8 mouse cellular contexts compared by ENCODE assay signal in the genomic region with DNA sequence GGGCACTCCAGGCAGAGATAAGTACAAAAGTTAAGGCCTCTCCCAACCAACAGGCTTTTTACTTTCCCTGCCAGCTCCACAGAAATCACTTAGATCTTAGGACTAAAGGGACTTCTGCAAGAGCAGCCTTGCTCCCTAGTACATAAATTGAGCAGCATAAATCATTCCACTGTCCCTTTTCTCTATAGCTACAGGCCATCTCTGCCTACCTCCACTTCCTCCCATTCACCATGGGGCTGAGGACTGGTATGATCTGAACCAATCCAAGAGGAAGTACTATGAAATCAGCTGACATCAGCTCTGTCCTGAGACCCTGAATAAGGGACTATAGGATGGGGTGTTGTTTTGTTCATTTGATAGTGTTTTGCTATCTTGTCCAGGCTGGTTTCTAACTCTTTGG. TPM values are rescaled to one million over a fixed set of nuclear protein-coding genes. Genes with fewer than 3 reads are reported as not detected.
DNase-seq lines count a peak whose midpoint lies in the region; ATAC-seq and TF ChIP-seq lines count a peak whose summit lies in the region.

No protein-coding gene starts in this region.

- TF ChIP-seq POLR2A in small intestine, adult 2 months (IDR thresholded peaks at IDR 0.05; ENCODE audit: low read depth, low read length): no peak

- no peak for TF ChIP-seq CTCF in small intestine, adult 2 months (IDR thresholded peaks at IDR 0.05; ENCODE audit: extremely low read depth, insufficient read length, insufficient replicate concordance, low read depth, low read length)

- H3K4me1 ChIP-seq in lung, embryonic 15.5 days: peaks cover 82% of the 10 kb centered on the region
- peaks cover 34% of the 10 kb centered on the region for H3K4me1 ChIP-seq in forebrain, embryonic 11.5 days (replicated peaks; ENCODE audit: control insufficient read depth, insufficient read depth, low read length)
- peaks cover 65% of the 10 kb centered on the region for H3K4me1 ChIP-seq in limb, embryonic 15.5 days
- peaks cover 19% of the 10 kb centered on the region for H3K4me1 ChIP-seq in small intestine, adult 2 months (ENCODE audit: control insufficient read depth, insufficient read depth, insufficient read length, low read length)

- peak overlapping the region; percentile 27; the same call in 1 of the 2 replicates for H3K9ac ChIP-seq in lung, embryonic 15.5 days
- peak overlapping the region; percentile 4; the same call in 1 of the 2 replicates for H3K9ac ChIP-seq in forebrain, embryonic 11.5 days (ENCODE audit: low read length)
- no peak overlapping the region for H3K9ac ChIP-seq in limb, embryonic 15.5 days

- H3K27ac ChIP-seq in lung, embryonic 15.5 days: peak overlapping the region; percentile 91
- H3K27ac ChIP-seq in forebrain, embryonic 11.5 days (ENCODE audit: low read depth, low read length): peak overlapping the region; percentile 73
- peak overlapping the region; percentile 83 for H3K27ac ChIP-seq in limb, embryonic 15.5 days
- peak overlapping the region; percentile 14; the same call in 1 of the 2 replicates for H3K27ac ChIP-seq in small intestine, adult 2 months (ENCODE audit: insufficient read depth, low read depth, low read length)

- DNase-seq in lung, postnatal 10 days: no peak
- DNase-seq in forebrain, embryonic 11.5 days (ENCODE audit: low spot score): no peak
- no peak for DNase-seq in adrenal gland, postnatal 25 days
- DNase-seq in adrenal gland, adult 2 months: no peak

- no peaks in the 10 kb centered on the region for H3K9me3 ChIP-seq in lung, embryonic 15.5 days
- H3K9me3 ChIP-seq in forebrain, embryonic 11.5 days (ENCODE audit: control insufficient read depth, low read length): no peaks in the 10 kb centered on the region
- H3K9me3 ChIP-seq in limb, embryonic 15.5 days: no peaks in the 10 kb centered on the region

- H3K4me3 ChIP-seq in lung, embryonic 15.5 days: peak overlapping the region; percentile 9; the same call in 1 of the 2 replicates
- H3K4me3 ChIP-seq in forebrain, embryonic 11.5 days (ENCODE audit: low read depth, low read length): no peak overlapping the region
- H3K4me3 ChIP-seq in limb, embryonic 15.5 days: peak overlapping the region; percentile 20
- no peak overlapping the region for H3K4me3 ChIP-seq in small intestine, adult 2 months (ENCODE audit: low read depth, low read length)

- peak overlapping the region; percentile 44 for H3K4me2 ChIP-seq in lung, embryonic 15.5 days
- peak overlapping the region; percentile 36 for H3K4me2 ChIP-seq in forebrain, embryonic 11.5 days (ENCODE audit: low read depth, low read length, severe bottlenecking)
- H3K4me2 ChIP-seq in limb, embryonic 15.5 days: peak overlapping the region; percentile 43

- no peak; the same call in 1 of the 2 replicates for ATAC-seq in lung, embryonic 15.5 days (ENCODE audit: borderline replicate concordance, extremely low read depth, low FRiP score, low TSS enrichment)
- ATAC-seq in forebrain, embryonic 11.5 days (replicated peaks; ENCODE audit: low FRiP score): 0 out of 2 replicates have a peak, but pooled peaks have one; percentile 26
- no peak for ATAC-seq in limb, embryonic 15.5 days (ENCODE audit: insufficient number of reproducible peaks, low FRiP score, low TSS enrichment, low read depth)
- ATAC-seq in erythroid progenitor cell, adult 5-6 weeks (replicated peaks; ENCODE audit: low FRiP score, poor library complexity, severe bottlenecking): no peak

- H3K27me3 ChIP-seq in lung, embryonic 15.5 days: no peaks in the 10 kb centered on the region
- H3K27me3 ChIP-seq in forebrain, embryonic 11.5 days (ENCODE audit: control insufficient read depth, insufficient read depth, low read length): no peaks in the 10 kb centered on the region
- no peaks in the 10 kb centered on the region for H3K27me3 ChIP-seq in limb, embryonic 15.5 days
- H3K27me3 ChIP-seq in small intestine, adult 2 months (ENCODE audit: control insufficient read depth, insufficient read depth, low read length): no peaks in the 10 kb centered on the region

- peaks cover 4% of the 10 kb centered on the region for H3K36me3 ChIP-seq in lung, embryonic 15.5 days
- no peaks in the 10 kb centered on the region for H3K36me3 ChIP-seq in forebrain, embryonic 11.5 days (ENCODE audit: control insufficient read depth, insufficient read depth, low read length)
- peaks cover 3% of the 10 kb centered on the region; the same call in 1 of the 2 replicates for H3K36me3 ChIP-seq in limb, embryonic 15.5 days
- peaks cover 9% of the 10 kb centered on the region for H3K36me3 ChIP-seq in small intestine, adult 2 months (ENCODE audit: control insufficient read depth, insufficient read depth, low read length)

RNA-seq across cellular contexts. Expression of a gene that starts 26.4 kb away (rescaled TPM):
- polyA plus RNA-seq in lung, embryonic 15.5 days (2015; fragmentation: Nextera tagmentation; extraction: Ambion mirVana): 26.9 and 29.4 TPM in 2 replicates
- 54.2 and 56.6 TPM in 2 replicates for polyA plus RNA-seq in forebrain, embryonic 11.5 days (2014; fragmentation: Nextera tagmentation; extraction: Ambion mirVana)
- 21.7 and 24.2 TPM in 2 replicates for polyA plus RNA-seq in limb, embryonic 15.5 days (2015; fragmentation: Nextera tagmentation; extraction: Ambion mirVana)
- polyA plus RNA-seq in small intestine, adult 2 months (2012; rRNA removed): 42.1 and 74.9 TPM in 2 replicates
- 73.6 and 79.7 TPM in 2 replicates for total RNA-seq in adrenal gland, postnatal 25 days (2021)
- 65.8 and 102 TPM in 2 replicates for total RNA-seq in erythroid progenitor cell, adult 5-6 weeks (2015; ENCODE audit: low replicate concordance)
- total RNA-seq in erythroid progenitor cell, adult 5-6 weeks (2017; ENCODE audit: low replicate concordance): 42.9 and 69.1 TPM in 2 replicates
- 10 to 100 TPM; 45.9 to 48.6 TPM for total RNA-seq in adrenal gland, adult 2 months (2021)
- 69.7 and 74.0 TPM in 2 replicates for polyA plus RNA-seq in adrenal gland, adult 2 months (2012; rRNA removed)

RNA-seq across cellular contexts. Expression of a gene that starts 57.7 kb away (rescaled TPM):
- 18.4 and 20.2 TPM in 2 replicates for polyA plus RNA-seq in lung, embryonic 15.5 days (2015; fragmentation: Nextera tagmentation; extraction: Ambion mirVana)
- 17.2 and 17.8 TPM in 2 replicates for polyA plus RNA-seq in forebrain, embryonic 11.5 days (2014; fragmentation: Nextera tagmentation; extraction: Ambion mirVana)
- 14.6 and 15.3 TPM in 2 replicates for polyA plus RNA-seq in limb, embryonic 15.5 days (2015; fragmentation: Nextera tagmentation; extraction: Ambion mirVana)
- 6.0 and 8.9 TPM in 2 replicates for polyA plus RNA-seq in small intestine, adult 2 months (2012; rRNA removed)
- 17.1 and 24.6 TPM in 2 replicates for total RNA-seq in adrenal gland, postnatal 25 days (2021)
- total RNA-seq in erythroid progenitor cell, adult 5-6 weeks (2015; ENCODE audit: low replicate concordance): 1.3 and 4.0 TPM in 2 replicates
- 2.7 and 3.2 TPM in 2 replicates for total RNA-seq in erythroid progenitor cell, adult 5-6 weeks (2017; ENCODE audit: low replicate concordance)
- total RNA-seq in adrenal gland, adult 2 months (2021): 10 to 100 TPM; 13.0 to 19.7 TPM
- polyA plus RNA-seq in adrenal gland, adult 2 months (2012; rRNA removed): 13.4 and 14.0 TPM in 2 replicates

Comparison
In these comparisons a context has a peak if more than half of its experiments do, and no peak if none do; other contexts are left out.
1. H3K27ac ChIP-seq: peak in every context shown above with its lines; median percentile 91 in lung, embryonic 15.5 days; 83 in limb, embryonic 15.5 days; 73 in forebrain, embryonic 11.5 days; 14 in small intestine, adult 2 months.
2. H3K4me3 ChIP-seq: peak in lung, embryonic 15.5 days (single experiment) and limb, embryonic 15.5 days (single experiment); none in forebrain, embryonic 11.5 days (single experiment) and small intestine, adult 2 months (single experiment).
3. Peak in every context shown above with its lines, with median percentiles within 50 percentile points of each other: H3K4me2 ChIP-seq.